Mouse (Mus musculus): ENCODE data around the gene Zxdc. TPM values are rescaled to one million over a fixed set of nuclear protein-coding genes. Genes with fewer than 3 reads are reported as not detected.

Zxdc gene
- 10 to 100 TPM; 12.0 to 13.6 TPM for total RNA-seq (2021)
- long read RNA-seq, experiment 1, full-length matches to known transcripts, result 13 of 20 reads
- long read RNA-seq, experiment 1, partial matches to known transcripts, result 1 of 20 reads
- long read RNA-seq, experiment 1, other reads (novel, unspliced or antisense), result 6 of 20 reads
- long read RNA-seq, experiment 2, full-length matches to known transcripts, result 21 of 37 reads
- long read RNA-seq, experiment 2, partial matches to known transcripts, result 1 of 37 reads
- long read RNA-seq, experiment 2, other reads (novel, unspliced or antisense), result 15 of 37 reads

DNA sequence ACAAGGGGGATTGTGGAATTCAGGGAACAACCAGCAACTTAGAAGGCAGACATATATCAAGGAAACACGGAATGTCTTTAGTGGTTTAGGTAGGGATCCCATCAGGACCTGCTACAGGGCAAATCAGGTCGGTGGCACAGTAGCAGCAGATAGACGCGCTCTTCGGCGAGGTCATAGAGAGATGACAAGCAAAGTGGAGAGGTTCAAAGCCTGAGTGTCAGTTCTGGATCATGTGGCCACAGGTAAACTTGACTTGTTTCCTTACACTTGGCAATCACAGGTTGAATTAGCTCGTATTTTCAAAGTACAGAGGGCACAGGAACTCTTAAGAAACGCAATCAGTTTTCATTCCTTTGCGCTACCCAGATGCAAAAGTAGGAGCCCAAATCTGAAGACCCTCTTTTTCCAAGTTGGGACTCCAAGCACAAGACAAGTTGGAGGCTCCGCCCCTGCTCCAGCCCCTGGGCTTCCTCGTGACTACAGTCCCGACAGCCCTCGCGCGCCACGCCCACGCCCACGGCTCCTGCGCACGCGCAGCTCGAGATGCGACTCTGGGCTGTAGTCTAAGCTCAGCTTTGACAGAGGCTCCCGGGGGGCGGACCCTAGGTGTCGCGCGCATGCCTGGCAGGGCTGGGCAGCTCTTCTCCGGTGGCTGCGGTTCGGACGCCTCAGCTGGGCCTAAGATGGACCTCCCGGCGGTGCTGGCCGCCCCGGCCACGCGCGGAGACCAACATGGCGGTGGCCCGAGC, at the start of gene Zxdc:
Gene Zxdc (plus strand): TSS at position 517 of the 749 bp plus-strand sequence.
- intact Hi-C loops (cut with DNase I; ENCODE audit: low total_unique reads), result loop anchor here (2.0 kb wide), 1 partner anchor 60 kb away; the partner anchor contains the start of gene Cfap100
- DNase-seq, result peak; percentile 99

DNA sequence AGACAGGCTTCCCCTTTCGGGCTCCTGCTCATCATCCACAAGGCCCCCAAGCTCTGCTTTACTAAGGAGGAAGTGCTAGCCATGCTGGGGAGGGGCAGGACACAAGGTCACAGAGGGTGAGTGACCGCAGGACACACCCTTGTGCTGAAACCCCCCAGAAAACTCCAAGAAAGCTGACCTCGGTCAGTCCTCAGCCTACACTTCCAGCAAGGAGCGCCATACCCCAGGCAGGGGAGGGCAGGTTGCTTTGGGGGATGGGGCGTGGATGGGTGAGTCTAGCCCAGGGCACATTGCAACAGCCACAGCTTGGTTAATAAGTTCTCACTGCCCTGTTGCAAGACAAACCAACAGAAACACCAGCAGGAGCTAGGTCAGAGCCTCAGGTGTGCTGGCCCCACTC, 48.9 kb upstream of the Zxdc start:
- DNase-seq, result no peak
- intact Hi-C loops (cut with DNase I; ENCODE audit: low total_unique reads), result loop anchor here (10.0 kb wide), 1 partner anchor 636 kb away; no protein-coding TSS in a partner anchor

DNA sequence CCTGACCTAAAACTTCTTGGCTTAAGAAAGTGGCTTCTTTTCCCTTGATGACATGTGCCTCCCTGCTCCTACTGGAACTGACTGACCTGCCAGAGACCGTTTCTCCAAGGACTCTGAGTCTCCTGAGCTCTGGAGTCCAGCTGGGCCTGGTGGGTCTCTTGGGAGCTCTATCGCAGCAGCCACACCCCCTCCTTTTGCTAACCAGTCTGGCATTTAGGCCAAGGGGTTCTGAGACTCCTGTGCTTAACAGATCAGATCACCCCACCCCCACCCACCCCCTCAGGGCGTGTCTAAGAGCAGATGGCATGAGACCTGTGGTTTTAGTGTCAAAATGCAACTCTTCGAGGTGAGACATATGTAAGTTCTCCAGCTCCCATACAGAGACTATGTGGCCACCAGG, 47.5 kb upstream of the Zxdc start:
- DNase-seq, result no peak
- intact Hi-C loops (cut with DNase I; ENCODE audit: low total_unique reads), result loop anchor here (10.0 kb wide), 1 partner anchor 637 kb away; no protein-coding TSS in a partner anchor

DNA sequence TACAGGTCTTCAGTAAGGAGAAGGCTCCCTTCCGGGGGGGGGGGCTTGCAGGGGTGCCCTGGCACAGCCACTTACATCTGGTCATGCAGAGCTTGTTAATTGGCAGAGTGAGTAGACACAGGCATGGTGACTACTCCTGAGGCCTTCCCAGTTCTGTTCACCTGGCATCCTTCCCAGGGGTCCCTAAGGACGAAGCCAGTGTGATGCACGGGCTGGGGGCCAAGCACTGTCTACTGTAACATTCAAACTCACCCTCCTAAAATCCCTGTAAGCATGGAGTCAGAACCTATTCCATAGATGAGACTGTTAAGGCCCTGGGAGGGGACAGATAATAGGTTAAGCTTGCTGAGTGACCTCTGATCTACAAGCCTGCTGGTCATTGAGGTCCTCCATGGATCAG, 45.3 kb upstream of the Zxdc start:
- intact Hi-C loops (cut with DNase I; ENCODE audit: low total_unique reads), result loop anchor here (10.0 kb wide), 1 partner anchor 639 kb away; no protein-coding TSS in a partner anchor
- no peak for DNase-seq

DNA sequence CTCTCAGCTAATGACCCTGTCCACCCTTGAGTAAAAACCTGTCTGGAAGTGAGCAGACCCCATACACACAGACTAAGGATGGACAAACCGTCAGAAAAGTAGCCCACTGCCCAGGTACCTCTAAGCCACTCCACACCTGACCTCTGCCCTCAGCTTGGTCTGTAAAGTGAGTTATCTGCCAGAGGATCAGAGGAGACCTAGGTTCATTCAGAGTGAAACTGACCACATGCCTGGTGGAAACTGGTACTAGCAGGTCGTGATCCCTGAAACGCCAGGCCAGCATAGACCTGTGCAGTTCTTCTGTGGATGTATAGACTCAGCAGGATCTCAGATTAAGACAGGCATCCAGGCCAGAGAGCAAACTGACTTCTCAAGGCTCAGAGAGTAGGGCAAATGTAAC, 44.8 kb upstream of the Zxdc start:
- DNase-seq, result no peak
- intact Hi-C loops (cut with DNase I; ENCODE audit: low total_unique reads), result loop anchor here (10.0 kb wide), 1 partner anchor 640 kb away; no protein-coding TSS in a partner anchor

DNA sequence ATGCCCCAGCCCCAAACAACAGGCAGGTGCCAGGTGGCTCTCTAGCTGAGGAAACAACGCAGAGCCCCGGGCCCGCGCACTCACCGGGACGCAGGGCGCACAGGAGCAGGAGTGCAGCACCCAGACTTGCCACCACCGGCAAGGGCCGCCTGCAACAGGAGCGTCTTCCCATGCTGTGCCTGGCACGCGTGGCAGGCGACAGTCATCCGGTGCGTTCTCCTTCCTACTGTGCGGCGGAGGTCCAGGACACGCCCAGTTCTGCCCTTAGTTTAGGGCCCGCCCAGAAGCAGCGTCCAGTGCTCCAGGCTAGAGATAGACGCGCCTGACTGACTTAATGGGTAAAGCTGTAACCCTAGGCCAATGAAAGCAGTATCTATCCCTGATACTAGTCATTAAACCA, 44.3 kb upstream of the Zxdc start, which contains the start of gene Chst13:
Gene Chst13 (minus strand): TSS at position 195 of the 400 bp plus-strand sequence.
- DNase-seq, result peak; percentile 50
- intact Hi-C loops (cut with DNase I; ENCODE audit: low total_unique reads), result loop anchor here (10.0 kb wide), 1 partner anchor 640 kb away; no protein-coding TSS in a partner anchor

DNA sequence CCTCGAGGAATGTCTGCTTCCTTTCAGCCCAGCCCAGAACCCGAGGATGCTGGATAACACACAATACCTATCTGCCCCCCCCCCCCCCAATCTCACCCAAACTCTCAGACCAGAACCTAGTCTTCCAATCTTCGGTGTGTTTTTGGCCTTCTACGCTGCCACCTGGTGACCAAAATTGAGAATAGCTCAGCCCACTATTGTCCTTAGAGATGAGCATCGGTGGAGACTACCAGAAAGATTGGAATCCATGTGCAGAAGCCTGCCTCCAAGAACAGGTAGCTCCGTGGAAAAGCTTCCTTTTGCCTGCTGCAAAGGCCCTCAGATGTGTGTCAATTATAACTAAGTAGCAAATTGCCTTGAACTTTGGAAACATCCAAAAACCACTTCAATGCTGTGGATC, 41.6 kb upstream of the Zxdc start:
- DNase-seq, result no peak
- intact Hi-C loops (cut with DNase I; ENCODE audit: low total_unique reads), result loop anchor here (10.0 kb wide), 1 partner anchor 643 kb away; no protein-coding TSS in a partner anchor

DNA sequence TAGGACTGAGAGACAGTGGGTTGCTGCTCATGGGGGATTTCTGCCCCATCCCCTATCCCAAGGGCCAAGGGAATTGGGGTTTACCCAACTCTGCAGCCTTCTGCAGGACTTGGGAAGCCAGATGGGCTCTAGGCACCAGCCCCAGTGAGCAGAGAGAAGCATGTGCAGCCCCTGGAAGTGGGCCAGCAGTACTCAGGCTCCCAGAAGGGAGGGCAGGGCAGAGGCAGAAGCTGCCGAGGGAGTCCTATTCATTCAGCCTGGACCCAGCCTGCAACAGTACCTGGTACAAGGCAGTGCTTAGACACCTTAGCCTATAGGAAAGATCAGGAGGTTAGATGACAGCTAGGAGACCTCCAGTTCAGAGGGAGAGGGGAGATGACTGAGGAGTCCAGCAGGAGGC, 39.3 kb upstream of the Zxdc start:
- intact Hi-C loops (cut with DNase I; ENCODE audit: low total_unique reads), result loop anchor here (10.0 kb wide), 1 partner anchor 645 kb away; no protein-coding TSS in a partner anchor
- DNase-seq, result peak; percentile 67

DNA sequence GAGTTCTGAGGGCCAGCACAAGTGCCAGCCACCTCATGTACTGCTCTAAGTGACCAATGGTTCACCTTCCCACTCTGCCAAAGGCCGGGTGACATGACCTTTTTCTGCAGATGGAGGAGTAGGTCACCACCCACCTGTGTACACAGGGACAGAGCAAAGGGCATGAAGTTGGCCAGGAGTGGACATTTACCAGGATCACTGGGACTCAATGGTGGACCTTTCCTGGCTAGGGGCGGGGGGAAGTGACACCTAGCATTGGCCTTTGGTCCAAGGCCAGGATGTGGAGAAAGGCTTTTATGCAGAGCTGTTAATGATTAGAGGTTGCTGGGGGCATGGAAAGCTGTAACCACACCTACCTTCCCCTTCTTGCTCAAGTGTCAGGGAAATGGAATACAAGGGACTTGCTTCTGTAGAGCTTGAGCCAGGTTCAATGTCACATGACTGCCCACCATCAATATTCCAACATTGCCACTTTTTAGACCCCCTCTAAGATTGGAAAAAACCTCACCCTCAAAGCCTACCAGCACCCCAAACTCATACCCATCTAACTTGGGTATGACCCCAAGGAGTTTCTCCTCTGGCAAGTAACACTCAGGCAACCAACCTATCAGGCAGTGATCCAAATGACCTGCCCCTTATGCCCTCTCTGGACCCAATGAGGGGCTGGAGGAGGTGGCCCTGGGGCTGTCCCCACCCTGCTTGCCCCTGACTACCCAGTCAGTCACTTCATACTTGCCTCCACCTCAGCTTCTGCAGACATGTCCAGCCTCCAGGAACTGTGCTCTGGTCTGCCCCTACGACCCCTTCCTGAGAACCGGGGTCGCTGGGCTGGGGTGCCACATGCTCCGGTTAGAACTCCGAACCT, 36.5 kb upstream of the Zxdc start, which contains the start of gene Uroc1:
Gene Uroc1 (plus strand): TSS at position 724 of the 865 bp plus-strand sequence.
- DNase-seq, result no peak
- intact Hi-C loops (cut with DNase I; ENCODE audit: low total_unique reads), result no loop called here

DNA sequence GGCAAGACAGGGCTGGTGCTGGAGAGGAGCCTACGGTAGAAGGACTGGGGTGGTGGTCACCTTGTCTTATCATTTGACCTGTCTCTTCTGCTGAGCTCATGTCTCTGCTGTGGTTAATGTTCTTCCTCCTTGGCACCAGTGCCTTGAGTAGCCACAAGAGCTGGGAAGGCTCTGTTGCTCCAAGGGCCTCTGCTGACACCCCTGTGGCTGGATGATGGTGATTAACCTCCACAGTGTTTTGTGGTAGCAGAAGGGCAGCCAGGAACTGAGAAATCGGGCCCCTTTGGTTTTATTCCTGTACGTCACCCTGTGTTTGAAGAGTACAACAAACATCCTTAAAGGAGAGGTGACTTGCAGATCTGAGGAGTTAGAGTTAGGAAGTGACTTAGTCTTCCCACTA, 35.0 kb upstream of the Zxdc start:
- intact Hi-C loops (cut with DNase I; ENCODE audit: low total_unique reads), result no loop called here
- no peak for DNase-seq

DNA sequence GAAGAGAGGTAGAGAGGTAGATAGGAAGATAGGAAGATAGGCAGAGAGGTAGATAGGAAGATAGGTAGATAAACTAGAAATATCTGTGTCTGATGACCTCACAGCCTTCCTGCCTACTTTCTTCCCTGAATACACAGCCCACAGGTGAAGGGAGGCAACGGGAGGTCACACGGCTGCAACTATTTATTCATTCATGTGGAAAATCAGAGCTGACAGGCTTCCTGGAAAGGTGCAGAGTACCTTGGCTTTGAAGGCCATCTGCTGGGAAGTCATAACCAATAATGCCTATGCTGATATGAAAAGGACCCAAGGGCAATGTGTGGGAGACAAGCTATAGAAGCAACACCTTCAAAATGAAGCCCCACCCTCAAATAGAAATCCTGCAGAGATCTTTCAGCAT, 26.9 kb upstream of the Zxdc start:
- DNase-seq, result no peak
- intact Hi-C loops (cut with DNase I; ENCODE audit: low total_unique reads), result loop anchor here (10.0 kb wide), 1 partner anchor 82 kb away; the partner anchor contains the start of gene Cfap100

DNA sequence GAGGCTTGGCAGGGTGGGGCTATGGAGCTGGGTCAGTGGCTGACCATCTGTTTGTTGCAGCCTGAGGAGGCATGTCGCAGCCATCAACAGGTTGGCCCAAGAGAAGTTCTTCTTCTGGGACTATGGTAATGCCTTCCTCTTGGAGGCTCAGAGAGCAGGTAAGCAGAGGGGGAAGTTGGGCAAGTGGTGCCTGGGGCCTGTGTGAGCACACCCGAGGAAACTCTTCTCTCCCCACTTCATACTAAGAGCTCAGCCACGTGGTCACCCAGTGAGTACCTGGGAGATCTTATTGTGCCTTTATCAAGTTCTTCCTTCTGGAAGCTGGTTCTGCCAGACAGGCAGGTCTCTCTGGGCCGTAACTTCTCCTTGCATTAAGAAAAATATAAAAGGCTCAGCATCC, 22.1 kb upstream of the Zxdc start:
- intact Hi-C loops (cut with DNase I; ENCODE audit: low total_unique reads), result loop anchor here (10.0 kb wide), 1 partner anchor 78 kb away; the partner anchor contains the start of gene Cfap100
- no peak for DNase-seq

DNA sequence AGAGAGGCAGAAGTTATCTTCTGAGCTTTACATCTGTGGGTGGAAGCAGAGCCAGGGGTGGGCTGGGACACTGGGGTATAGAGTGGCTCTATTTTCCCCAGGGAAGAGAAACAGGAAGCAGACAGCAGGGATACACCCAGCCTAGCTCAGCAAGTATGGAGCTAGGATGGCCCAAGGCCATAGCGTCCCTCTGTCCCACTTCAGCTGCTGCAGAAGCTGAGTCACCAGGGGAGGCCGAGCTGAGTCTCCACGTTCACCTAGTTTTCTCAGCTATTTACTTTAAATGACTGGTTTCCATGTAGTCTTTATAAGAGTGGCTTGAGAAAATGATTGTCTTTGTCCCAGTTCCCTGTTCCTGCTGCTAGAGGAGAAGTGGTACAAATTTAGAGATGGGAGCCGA, 20.8 kb upstream of the Zxdc start:
- intact Hi-C loops (cut with DNase I; ENCODE audit: low total_unique reads), result loop anchor here (10.0 kb wide), 1 partner anchor 76 kb away; the partner anchor contains the start of gene Cfap100
- DNase-seq, result no peak

DNA sequence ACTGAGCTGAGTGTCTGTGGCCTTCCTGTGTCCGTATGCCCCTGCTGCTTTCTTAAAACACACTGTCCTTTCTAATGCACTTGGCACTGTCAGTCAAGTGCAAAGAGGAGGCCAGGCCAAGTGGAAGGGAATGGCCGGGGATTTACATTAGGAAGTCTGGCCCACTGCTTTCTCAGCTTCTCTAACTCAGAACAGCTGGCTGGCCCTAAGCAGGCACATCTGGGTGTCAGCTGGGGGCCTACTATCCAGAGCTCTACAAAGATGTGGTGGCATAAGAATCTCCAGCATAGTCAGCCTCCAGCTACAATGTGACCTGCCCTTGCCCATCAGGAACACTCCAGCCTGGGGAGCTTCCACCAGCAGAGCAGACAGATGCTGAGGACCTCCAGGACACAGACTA, 19.3 kb upstream of the Zxdc start:
- intact Hi-C loops (cut with DNase I; ENCODE audit: low total_unique reads), result no loop called here
- DNase-seq, result no peak

DNA sequence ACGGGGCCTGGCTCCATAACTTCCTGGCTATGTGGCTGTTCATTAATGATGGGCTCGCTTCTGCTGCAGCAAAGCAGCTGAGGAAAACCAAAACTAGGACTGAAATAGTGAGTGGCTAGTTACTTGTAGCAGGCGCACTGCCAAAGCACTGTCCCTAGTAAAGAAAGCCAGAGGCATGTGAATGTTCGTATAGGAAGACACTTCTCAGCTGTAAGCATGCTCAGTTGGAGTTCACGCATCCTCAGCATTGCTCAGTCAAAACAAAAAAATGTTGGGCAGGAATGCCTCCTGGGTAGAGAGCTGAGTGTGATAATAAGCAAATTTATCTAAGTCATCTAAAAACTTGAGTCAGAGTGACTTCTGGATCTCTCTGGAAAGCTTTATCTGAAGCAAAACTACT, 11.2 kb upstream of the Zxdc start:
- DNase-seq, result no peak
- intact Hi-C loops (cut with DNase I; ENCODE audit: low total_unique reads), result no loop called here

DNA sequence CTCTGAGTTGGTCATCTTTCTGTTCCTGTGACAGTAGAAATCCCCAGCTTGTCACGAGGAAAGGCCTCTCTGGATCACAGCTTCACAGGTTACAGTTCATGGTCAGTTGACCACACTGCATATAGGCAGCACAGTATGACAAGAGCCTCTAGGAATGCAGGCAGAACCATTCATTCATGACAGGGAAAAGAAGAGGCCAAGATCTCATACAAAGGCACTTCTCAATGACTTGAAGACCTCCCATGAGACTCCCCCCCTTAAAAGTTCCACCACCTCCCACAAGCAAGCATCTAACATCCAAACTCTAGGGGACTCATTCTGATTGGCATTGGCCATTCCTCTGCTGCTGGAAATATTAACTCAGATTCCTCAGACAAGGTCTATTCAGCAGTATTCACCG, 9.8 kb upstream of the Zxdc start:
- intact Hi-C loops (cut with DNase I; ENCODE audit: low total_unique reads), result no loop called here
- DNase-seq, result no peak

DNA sequence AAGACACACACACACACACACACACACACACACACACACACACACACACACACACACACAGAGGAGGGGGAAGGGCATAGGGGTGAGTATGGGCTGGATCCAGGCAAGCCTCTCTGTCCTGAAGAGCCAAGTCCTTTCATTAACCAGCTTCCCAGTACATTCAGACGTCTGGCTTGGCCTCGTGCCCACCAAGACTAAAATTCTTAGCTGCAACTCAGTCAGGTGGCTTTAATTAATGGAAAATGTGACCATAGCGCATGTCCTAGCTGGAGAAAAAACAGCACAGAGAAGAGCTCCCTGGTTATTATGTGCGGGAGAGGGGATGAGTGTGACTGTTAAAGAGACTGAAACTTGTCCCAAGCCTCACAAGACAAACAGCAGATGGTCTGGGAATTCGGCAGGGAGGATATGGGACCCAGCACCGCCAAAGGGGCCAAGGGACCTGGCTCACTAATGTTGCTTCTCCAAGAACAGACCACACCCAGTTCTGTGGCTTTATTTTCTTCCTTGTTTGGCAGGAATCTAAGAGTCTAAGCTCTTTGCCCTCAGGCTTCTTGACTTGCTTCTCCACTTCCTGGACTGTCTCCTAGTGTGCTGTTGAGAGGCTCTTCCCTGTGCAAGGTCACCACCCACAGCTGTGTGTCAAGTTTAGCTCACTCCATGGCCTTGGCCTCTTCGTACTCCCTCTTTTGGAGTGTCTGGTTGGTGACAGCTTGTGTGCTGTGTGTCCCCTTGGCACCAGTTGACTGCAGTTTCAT, 9.1 kb upstream of the Zxdc start:
- DNase-seq, result peak; percentile 62
- intact Hi-C loops (cut with DNase I; ENCODE audit: low total_unique reads), result no loop called here

DNA sequence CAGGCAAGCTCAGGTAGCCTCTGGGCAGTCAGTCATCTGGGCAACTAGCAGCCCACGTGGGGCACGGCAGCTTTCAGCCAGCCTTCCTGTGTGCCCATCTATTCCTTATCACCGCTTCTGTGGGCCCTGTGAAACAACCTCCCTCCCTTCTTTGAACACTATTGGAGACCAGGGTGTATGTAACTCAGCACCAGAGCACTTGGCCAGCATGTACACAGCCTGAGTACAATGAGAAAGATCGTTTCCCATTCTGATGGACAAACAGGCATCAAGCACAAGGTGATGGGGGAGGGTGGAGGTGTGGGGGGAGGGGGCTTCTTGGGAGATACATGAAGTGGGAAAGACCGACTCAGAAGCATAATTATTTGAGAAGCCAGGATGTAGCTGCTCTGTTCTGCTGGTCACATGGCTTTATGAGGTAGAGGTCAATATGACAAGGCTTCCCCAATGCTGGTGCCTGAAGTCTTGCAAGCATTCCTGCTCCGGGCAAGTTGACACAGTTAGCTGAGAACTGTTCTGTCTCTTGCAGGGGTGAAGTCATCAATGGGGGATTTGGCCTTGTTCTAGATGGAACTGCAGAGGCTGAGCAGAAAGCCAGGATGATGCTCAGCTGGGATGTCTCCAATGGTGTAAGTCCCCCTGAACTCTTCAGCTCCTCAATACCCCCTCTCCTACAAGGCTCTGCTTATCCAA, 8.2 kb upstream of the Zxdc start:
- no peak for DNase-seq

More for the DNA sequence above, 8.2 kb upstream of the Zxdc start:
- intact Hi-C loops (cut with DNase I; ENCODE audit: low total_unique reads), result no loop called here
